ENCODE assay signal across 10 mouse cellular contexts in the genomic region with DNA sequence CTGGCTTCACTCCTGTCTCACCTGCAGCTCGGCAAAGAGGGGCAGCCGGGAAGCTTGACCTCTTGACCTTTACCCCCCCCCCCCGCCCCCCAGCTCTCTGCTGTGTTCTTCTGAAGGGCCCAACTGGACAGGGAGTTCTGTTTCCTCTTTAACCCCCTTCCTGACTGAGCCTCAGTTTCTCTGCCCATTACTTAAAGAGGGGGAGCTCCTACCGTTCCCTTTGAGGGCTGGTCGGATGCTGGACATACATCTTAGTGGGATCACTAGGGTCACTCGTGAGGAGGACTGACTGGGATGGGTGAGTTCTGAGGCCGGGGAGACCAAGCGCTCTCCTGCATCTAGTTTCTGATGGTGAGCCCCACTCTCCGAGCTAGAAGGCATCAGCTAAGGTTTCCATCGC. TPM values are rescaled to one million over a fixed set of nuclear protein-coding genes. Genes with fewer than 3 reads are reported as not detected.
A peak's percentile ranks its signal among the peaks of the same experiment; 100 is the strongest.
DNase-seq lines count a peak whose midpoint lies in the region; ATAC-seq and TF ChIP-seq lines count a peak whose summit lies in the region.
"Had no signal": no experiment of that assay in that cellular context is flagged by ENCODE, and none has a peak within 500 bp of the region (broad histone marks: within the 10 kb centered on the region; RNA-seq: fewer than 3 reads in every experiment).

A gene (plus strand): TSS at position 301 of the 400 bp plus-strand sequence.

- H3K4me2 ChIP-seq in liver, embryonic 13.5 days, result peak within 1 kb of the TSS; percentile 64

- H3K27ac ChIP-seq in heart, adult 2 months, result peak within 1 kb of the TSS; percentile 82
- H3K27ac ChIP-seq in thymus, adult 2 months (ENCODE audit: control insufficient read depth, insufficient read depth, low read length), result no peak within 1 kb of the TSS
- no peak within 1 kb of the TSS for H3K27ac ChIP-seq in liver, embryonic 13.5 days
- H3K27ac ChIP-seq: macrophage had no signal

- no peaks in the 10 kb centered on the region for H3K9me3 ChIP-seq in liver, embryonic 13.5 days (replicated peaks)

- H3K27me3 ChIP-seq in heart, adult 2 months (ENCODE audit: control insufficient read depth, insufficient read depth, low read length), result peaks cover 3% of the 10 kb centered on the region; the same call in 1 of the 2 replicates
- H3K27me3 ChIP-seq in thymus, adult 2 months (ENCODE audit: control insufficient read depth, insufficient read depth, low read length), result peaks cover 7% of the 10 kb centered on the region; the same call in 1 of the 2 replicates
- peaks cover 65% of the 10 kb centered on the region for H3K27me3 ChIP-seq in liver, embryonic 13.5 days

- DNase-seq in heart, adult 2 months, result no peak
- DNase-seq in heart, postnatal 4 days, result no peak
- DNase-seq in thymus, adult 2 months, result no peak
- DNase-seq in thymus, postnatal 25 days, result no peak
- DNase-seq in liver, embryonic 13.5 days, result no peak
- DNase-seq in thymus, postnatal 0 days (ENCODE audit: low spot score), result no peak
- DNase-seq in cerebellum, adult 18-20 months, result no peak
- DNase-seq in layer of hippocampus, postnatal 14 days (ENCODE audit: low spot score in 2 of 2), result no peak

- TF ChIP-seq EP300 in heart, adult 2 months (IDR thresholded peaks at IDR 0.05; ENCODE audit: insufficient read depth, low read depth, low read length), result no peak

- ATAC-seq in liver, embryonic 13.5 days (ENCODE audit: low read depth), result no peak

- no peaks in the 10 kb centered on the region for H3K79me2 ChIP-seq in heart, adult 2 months (replicated peaks; ENCODE audit: control insufficient read depth, insufficient read depth, low read length)

- no peaks in the 10 kb centered on the region for H3K36me3 ChIP-seq in heart, adult 2 months (ENCODE audit: control insufficient read depth, insufficient read depth, low read length)
- H3K36me3 ChIP-seq in thymus, adult 2 months (ENCODE audit: control insufficient read depth, insufficient read depth, low read length), result no peaks in the 10 kb centered on the region
- no peaks in the 10 kb centered on the region for H3K36me3 ChIP-seq in liver, embryonic 13.5 days

- peak within 1 kb of the TSS; percentile 94 for H3K9ac ChIP-seq in heart, adult 2 months (ENCODE audit: low read depth, low read length)
- no peak within 1 kb of the TSS for H3K9ac ChIP-seq in liver, embryonic 13.5 days

- H3K4me3 ChIP-seq in heart, adult 2 months, result peak within 1 kb of the TSS; percentile 59
- peak within 1 kb of the TSS; percentile 20 for H3K4me3 ChIP-seq in thymus, adult 2 months (ENCODE audit: control insufficient read depth, insufficient read depth, low read length)
- H3K4me3 ChIP-seq in liver, embryonic 13.5 days (replicated peaks), result peak within 1 kb of the TSS; percentile 47

- intact Hi-C loops in heart, adult 2 months (cut with DNase I), result no loop called here

- WGBS in heart, adult 2 months, result 8% methylated on average over 10 of the region's 10 CpGs
- 30% methylated on average over 10 of the region's 10 CpGs for WGBS in thymus, adult 2 months
- WGBS in liver, embryonic 13.5 days (ENCODE audit: insufficient replicate concordance), result 10% methylated on average over 10 of the region's 10 CpGs

- peaks cover 9% of the 10 kb centered on the region for H3K4me1 ChIP-seq in heart, adult 2 months (ENCODE audit: control insufficient read depth, insufficient read depth, low read length)
- H3K4me1 ChIP-seq in thymus, adult 2 months (replicated peaks; ENCODE audit: control insufficient read depth, insufficient read depth, low read length), result peaks cover 11% of the 10 kb centered on the region
- H3K4me1 ChIP-seq in liver, embryonic 13.5 days (replicated peaks), result peaks cover 37% of the 10 kb centered on the region

- no peak for TF ChIP-seq CTCF in heart, adult 2 months (IDR thresholded peaks at IDR 0.05)
- TF ChIP-seq CTCF in thymus, adult 2 months (IDR thresholded peaks at IDR 0.05; ENCODE audit: borderline replicate concordance, control insufficient read depth, extremely low read depth, insufficient read depth, low read length, poor library complexity), result no peak

- TF ChIP-seq POLR2A in heart, adult 2 months (IDR thresholded peaks at IDR 0.05; ENCODE audit: insufficient read depth, low read depth, low read length), result no peak
- TF ChIP-seq POLR2A in thymus, adult 2 months (IDR thresholded peaks at IDR 0.05; ENCODE audit: control insufficient read depth, extremely low read depth, insufficient read depth, low read length, poor library complexity), result no peak

RNA-seq across cellular contexts. Expression of the gene that starts here (rescaled TPM):
- total RNA-seq in heart, adult 2 months (2021), result 1 to 10 TPM; 1.1 to 1.3 TPM
- 0.76 and 1.1 TPM in 2 replicates for polyA plus RNA-seq in heart, adult 2 months (2012; rRNA removed)
- 1 to 10 TPM; 1.1 to 1.5 TPM for total RNA-seq in heart, postnatal 4 days (2021)
- polyA plus RNA-seq in thymus, adult 2 months (2012; rRNA removed), result 0.36 and 0.97 TPM in 2 replicates
- polyA plus RNA-seq in liver, embryonic 13.5 days (2015; fragmentation: Nextera tagmentation; extraction: Ambion mirVana), result 0.31 and 0.33 TPM in 2 replicates
- polyA plus RNA-seq in thymus, postnatal 0 days (2015; fragmentation: Nextera tagmentation; extraction: Ambion mirVana), result 0.27 and 0.57 TPM in 2 replicates
- 1 to 10 TPM; 4.6 to 5.0 TPM for total RNA-seq in layer of hippocampus, postnatal 14 days (2021)
- total RNA-seq: common myeloid progenitor, adult 5-6 weeks had no signal
- polyA plus RNA-seq: macrophage had no signal
